Mouse (Mus musculus) lung, adult 18-20 months (tissue): ENCODE measurements around the gene Srsf1.
"Not testable (repeated sequence)": the region's sequence is repeated elsewhere in the genome, so short reads cannot be mapped to it uniquely, and the experiment has no call there.

ENCODE experiments used
- DNase-seq, 2 experiments: peaks; one replicate each; pipeline ENCODE4 v3.0.0; 2022; ENCODE audit warnings: mixed read lengths in 2 of 2

Gene Srsf1

DNA sequence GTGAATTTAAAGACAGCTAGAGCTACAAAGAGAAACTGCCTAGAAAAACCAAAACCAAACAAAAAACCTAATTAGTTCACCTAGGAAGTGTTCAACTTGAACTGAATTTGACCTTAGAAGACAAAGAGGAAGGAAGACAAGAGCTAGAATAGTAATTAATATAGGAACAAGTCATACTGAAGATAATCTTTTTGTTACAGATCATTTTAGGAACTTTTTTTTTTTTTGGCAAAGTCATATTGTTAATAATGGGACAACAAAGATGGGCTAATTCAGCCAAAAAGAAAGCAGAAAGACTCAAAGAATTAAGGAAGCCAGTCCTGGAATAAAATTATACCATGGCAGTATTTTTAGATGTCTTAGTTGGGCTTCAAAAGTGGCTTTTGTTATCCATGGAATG lies 2.9 kb upstream of the Srsf1 start:
- no peak for DNase-seq

DNA sequence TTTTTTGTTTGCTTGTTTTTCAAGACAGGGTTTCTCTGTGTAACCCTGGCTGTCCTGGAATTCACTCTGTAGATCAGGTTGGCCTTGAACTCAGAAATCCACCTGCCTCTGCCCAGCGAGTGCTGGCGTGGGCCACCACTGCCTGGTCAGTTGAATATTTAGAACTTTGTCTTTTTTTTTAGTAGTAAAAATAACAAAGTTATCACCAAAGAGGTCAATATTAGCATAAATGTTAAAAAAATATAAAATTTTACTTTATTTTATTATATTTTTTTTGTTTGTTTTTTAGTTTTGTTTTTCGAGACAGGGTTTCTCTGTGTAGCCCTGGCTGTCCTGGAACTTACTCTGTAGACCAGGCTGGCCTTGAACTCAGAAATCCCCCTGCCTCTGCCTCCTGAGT lies 2.0 kb upstream of the Srsf1 start:
- not testable (repeated sequence) for DNase-seq

DNA sequence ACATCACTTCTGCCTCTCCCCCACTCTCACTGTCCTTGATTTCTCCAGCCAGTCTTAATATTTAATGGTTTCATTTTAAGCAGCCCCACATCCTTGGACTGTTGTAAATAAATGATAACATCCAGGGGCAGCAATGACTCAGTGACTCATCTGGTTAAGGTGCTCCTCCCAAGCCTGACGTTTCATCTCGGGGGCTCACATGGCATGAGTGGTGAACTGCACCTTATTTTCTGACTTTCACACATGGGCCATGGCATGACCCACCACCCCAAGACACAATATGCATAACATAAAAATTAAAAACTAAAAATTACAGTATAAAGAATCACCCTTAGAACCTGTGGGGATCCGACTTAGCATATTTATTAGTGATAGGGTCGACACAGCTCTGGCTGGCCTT lies 1.3 kb upstream of the Srsf1 start:
- no peak for DNase-seq

DNA sequence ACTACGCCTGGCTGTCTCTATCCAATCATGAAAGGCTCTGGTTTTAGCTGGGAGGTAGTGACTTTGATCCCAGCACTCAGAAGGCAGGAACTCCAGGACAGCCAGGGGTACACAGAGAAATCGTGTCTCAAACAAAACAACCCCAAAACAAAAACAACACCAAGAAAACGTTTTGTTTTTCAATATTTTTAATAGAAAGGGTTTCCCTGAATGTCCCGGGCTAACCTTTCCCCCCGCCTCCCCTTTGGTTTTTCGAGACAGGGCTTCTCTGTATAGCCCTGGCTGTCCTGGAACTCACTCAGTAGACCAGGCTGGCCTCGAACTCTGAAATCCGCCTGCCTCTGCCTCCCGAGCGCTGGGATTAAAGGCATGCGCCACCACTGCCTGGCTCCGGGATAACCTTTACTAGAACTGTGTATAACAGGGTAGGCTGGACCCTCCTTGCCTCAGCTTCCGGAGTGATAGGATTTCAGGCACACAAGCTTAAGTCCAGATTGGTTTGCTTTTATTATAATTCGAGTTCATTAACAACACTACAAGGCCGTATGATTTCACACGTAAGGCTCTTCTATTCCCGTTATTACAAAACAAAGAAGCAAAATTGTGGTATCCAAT lies 743 bp upstream of the Srsf1 start:
- no peak for DNase-seq

DNA sequence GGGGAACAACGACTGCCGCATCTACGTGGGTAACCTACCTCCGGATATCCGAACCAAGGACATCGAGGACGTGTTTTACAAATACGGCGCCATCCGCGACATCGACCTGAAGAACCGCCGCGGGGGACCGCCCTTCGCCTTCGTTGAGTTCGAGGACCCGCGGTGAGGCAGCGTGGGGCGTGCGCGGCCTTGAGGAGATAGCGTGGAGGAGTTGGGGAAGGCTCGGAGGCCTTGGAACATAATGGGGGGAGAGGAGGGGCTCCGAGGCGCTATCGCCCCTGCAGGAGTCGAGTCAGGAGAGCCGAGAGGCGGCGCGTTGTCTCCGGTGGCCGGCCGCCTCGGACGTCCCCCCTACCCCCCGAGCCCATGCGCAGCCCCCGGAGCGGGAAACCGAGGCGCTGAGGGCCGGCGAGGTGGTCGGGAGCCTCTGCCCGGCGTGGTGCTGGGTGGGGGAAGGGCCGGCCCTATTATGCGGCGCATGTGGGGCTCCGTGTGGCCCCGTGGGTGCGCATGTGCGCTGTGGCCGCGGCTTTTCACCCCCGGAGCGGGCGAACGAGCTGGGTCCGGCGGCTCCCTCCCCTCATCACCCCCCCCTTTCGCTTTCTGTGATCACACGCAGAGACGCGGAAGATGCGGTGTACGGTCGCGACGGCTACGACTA lies 828 bp downstream of the Srsf1 start:
- DNase-seq, result peak; percentile 66 to 69

DNA sequence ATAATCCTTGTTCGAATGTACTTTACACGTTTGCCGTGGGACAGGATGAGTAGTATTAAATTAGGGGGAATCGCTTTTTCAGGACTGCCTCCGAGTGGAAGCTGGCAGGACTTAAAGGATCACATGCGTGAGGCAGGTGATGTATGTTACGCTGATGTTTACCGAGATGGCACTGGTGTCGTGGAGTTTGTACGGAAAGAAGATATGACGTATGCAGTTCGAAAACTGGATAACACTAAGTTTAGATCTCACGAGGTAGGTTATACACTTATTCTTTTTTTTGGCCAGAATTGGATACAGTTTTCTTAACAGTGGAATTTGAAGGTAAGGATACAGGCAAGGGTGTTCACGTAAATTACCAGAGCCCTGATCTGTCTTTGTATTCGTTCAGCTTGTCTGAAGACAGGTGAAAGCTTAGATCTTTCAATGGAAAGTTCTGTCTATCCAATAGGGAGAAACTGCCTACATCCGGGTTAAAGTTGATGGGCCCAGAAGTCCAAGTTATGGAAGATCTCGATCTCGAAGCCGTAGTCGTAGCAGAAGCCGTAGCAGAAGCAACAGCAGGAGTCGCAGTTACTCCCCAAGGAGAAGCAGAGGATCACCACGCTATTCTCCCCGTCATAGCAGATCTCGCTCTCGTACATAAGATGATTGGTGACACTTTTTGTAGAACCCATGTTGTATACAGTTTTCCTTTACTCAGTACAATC lies 1.9 kb downstream of the Srsf1 start:
- DNase-seq, result no peak

DNA sequence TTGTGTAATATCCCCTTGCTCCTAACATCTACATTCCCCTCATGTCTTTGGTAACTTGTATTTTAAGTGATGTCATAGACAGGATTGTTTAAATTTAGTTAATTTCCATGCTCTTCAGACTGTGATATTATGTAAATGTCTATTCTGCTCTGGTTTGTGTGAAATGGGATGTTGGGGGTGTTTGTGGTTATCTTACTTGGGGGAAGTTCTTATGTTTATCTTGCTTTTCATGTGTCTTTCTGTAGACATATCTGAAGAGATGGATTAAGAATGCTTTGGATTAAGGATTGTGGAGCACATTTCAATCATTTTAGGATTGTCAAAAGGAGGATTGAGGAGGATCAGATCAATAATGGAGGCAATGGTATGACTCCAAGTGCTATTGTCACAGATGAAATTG lies 2.6 kb downstream of the Srsf1 start:
- no peak for DNase-seq

DNA sequence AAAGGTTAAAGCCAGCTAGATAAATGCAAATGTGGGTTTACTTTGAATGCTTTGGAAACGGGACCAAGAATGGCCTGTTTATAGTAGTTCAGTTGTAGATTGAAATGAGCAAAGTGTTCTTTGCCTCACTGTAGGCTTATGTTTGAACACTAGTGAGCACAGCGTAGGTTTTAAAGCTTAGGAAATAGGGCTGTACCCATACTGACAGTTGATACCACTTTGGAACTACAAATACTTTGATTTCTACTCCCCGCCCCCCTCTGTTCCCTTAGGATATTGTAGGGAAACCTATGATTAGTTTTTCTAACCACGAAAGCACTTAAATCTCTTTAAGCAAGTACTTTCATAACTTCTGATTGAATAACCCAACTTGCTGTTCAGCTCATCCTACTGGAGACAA lies 5.5 kb downstream of the Srsf1 start:
- DNase-seq, result no peak

DNA sequence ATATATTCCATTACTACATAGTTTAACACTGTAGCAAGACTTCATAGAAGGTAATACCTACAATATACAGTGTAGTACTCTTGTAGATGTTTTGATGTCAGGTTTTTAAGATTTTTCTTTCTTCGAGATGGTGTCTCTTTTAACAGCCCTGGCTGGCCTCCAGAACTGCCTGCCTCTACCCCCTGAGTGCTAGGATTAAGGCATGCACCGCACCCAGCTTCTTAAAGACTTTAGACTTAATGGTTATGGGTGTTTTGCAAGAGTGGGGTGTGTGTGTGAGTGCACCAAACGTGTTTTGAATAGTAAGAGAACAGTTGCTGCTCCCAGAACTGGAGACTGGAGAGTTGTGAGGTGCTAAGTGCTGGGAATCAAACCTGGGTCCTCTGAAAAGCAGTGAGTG lies 6.6 kb downstream of the Srsf1 start:
- DNase-seq, result no peak

DNA sequence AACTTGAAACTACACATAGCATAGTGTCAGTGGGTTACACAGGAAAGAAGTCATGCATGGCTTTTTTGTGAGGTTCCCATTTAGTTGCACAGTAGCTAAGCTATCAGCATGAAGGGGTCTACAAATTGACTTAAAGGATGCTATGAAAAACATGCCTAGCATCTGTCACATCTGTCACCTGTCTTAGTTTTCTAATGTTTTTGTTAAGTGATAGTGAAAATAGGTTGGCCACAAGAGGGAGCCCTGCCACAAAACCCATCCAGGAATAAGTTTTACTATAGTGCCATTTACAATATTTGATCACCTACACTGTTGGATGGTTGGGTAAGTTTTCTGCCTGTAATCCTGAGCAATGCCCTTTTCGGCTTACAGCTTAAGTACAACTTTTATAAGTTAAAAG lies 7.4 kb downstream of the Srsf1 start:
- DNase-seq, result peak; percentile 17 to 35

DNA sequence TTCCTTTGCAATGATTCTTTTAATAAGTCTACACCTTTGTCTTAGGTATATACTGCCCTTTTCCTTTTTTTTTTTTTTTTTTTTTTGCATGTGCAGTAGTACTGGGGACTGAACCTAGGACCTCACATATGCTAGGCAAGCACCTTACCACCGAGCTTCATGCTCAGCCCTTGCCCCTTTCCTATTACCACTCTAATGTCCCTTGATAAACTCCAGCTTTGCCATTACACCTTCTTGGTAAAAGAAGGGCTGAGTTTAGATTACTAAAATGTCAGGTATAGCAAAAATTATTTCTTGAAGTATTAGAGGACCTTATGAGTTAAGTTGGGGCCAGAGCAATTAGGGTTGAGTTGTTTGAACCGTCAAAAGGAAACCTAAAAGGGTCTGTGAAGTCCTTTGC lies 8.6 kb downstream of the Srsf1 start:
- no peak for DNase-seq

DNA sequence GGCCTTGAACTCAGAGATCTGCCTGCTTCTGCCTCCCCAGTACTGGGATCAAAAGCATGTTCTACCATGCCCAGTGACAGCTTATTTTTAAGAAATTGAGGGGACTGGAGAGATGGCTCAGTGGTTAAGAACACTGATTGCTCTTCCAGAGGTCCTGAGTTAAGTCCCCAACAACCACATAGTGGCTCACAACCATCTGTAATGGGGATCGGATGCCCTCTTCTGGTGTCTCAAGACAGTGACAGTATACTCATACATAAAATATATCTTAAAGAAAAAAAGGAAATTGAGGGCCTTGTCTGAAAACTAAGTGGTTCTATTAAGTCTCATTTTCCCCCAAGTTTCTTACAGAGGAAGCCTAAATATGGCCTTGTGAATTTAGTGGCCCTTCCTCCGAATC lies 10.6 kb downstream of the Srsf1 start:
- DNase-seq, result no peak

DNA sequence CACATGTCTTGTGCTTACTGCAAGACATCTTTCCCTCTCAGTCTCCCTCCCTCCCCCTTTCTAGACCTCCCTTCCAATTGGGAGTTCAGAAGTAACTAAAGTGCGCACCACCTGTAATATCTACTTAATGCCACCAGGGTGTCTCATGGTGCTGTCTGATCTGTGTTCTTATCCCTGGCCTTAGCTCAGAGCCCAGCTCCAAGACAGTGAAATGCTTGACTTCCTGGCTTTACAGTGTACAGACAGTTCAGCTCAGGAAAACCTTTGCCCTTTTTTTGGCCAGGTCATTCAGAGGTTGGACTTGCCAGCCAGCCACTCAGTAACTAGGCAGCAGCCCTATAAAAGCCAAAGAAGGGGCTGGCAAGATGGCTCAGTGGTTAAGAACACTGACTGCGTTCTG lies 12.0 kb downstream of the Srsf1 start:
- peak; percentile 25 to 60 for DNase-seq

DNA sequence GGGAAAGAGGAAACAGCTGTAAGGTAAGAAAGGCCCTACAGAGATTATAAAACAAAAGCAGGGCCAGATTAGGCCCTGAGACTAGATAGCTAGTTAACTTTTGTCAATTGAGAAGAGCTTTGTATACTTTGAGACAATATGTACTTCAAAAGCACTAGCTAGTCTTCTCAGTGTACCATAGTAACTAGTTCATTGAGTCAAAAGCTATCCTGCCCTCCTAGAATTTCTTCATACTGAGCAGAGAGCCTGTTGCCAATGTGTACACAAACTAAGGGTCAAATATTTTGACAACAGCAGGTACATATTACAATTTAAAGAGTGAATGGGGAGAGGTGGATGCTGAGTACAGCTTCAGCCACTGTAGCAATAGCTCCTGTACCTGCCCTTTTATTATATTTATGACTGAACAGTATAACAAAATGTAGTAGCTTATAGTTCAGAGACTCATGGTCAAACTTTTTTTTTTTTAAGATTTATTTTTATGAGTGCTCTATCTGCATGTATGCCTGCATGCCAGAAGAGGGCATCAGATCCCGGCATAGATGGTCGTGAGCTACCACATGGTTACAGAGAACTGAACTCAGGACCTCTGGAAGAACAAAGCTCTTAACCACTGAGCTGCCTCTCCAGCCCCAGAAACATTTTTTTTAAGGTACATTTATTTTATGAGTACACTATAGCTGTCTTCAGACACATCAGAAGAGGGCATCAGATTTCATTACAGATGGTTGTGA lies 14.9 kb downstream of the Srsf1 start:
- DNase-seq, result peak in 1 of 2 experiments; percentile 22

DNA sequence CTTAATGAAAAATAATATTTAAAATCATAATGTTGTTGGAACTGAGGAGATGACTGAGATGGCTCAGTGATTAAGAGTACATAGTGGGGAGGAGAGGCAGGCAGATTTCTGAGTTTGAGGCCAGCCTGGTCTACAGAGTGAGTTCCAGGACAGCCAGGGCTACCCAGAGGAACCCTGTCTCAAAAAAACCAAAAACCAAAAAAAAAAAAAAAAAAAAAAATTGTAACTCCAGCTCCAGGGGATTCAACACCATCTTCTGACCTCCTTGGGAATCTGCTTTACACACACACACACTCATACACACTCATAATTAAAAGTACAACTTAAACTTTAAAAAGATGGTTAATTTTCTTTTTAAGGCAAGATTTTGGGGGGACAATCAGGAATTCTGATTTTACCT lies 18.6 kb downstream of the Srsf1 start:
- DNase-seq, result no peak

DNA sequence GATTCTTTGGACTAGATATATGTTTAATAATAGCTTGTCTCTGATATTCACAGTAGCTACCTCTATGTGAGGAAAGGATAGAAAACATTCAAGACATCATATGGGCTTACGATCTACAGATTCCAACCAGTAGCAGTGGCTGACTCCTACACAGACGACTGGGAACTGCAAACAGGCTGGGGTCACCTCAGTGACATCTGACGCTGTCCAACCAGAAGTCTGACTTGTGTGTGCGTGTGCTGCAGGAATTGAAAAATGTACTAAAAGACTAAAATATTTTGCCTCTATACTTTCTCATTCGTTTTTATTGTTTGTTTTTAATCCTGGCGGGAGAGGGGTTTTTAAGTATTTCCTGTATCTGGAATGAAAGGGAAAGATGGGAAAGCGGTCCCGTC lies 20.0 kb downstream of the Srsf1 start:
- no peak for DNase-seq

DNA sequence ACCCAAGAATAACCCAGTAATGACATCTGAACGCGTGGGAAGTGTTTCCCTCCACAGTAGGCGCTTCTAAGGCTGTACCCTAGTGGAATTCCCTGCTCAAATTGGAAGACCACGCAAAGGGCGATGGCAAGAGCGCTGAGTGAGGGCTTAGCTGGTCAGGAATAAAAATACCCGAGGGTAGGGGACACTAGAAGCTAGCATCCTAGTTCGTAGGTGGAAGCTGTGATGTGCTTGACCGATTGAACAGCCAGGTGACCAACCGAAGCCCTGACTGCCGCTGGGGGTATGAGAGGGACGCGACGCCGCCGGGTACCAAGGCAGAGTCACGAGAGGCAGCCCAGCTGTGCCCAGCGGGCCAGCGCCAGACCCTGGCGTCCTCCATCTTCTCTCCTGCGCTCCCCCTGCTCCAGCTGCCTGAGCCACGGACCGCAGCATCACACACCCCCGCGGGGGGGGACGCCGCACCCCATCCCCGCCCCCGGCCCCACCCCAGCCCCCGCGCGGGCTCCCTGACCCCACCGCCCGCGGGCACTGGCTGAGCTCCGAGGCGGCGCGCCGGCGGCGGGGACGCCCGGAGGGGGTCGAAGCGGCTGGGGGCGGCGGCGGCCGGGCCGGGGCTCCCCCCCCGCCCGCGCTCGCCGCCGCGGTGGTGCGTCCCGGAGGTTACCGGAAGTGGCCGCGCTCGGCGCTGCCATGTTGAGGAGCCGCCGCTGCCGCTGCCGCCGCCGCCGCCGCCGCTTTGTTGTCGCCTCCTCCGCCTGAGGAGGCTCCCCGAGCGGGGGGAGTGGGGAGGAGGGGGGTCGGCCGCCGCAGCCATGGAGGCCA lies 20.6 kb downstream of the Srsf1 start, which contains the start of gene Vezf1:
Gene Vezf1 (plus strand): TSS at position 694 of the 825 bp plus-strand sequence.
- peak; percentile 69 to 73 for DNase-seq

DNA sequence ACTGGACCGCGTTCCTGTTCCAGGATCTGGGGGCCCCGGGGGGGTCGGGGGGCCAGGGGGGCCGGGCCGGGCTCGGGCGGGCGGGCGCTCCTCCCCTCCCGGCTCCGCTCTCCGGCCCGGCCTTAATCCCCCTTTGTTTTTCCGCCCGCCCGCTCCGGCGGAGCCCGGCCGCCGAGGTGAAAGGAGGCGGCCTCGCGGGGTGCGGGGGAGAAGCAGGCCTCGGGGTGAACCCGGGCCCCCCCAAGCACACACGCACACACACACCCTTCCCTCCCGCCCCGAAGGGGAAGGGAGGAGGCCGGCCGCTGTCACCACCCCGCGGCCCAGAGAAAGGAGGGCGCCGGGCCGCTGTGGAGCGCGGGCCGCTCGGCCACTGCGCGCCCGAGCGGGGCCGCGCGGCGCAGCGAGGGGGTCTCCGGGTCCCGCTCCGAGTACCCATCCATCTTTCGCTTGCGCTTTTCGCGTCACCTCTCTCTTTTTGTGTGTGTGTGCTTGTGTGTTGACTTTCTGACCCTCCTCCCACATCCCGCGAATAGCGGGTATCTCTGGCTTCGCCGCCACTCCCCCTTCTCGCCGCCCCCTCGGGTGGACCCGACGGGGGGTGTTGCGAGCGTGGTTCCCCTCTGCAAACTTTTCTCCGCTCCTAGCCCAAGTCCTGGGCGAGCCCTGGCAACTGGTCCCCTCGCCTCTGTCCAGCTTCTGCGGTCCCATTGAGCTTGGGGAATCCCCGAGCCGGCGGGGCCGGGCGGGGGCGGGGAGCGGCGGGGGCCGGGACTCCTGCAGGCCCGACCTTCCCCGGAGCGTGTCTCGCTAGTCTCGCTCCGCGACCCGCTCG lies 21.5 kb downstream of the Srsf1 start:
- peak; percentile 78 to 83 for DNase-seq

DNA sequence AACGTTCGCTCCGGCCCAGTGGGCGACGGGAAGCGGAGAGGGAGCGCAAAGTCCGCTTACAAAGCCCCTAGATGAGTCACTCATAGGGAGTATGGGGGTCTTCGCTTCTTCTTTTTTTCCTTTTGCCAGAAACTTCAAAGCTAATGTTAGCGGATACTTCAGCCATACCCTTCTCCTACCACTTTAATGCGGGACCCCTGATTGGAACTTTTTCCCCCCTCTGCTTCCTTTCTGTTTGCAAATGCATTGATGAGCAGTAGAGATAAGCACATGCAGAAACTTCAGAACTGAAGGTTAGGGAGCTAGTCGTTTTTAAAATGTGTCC lies 22.0 kb downstream of the Srsf1 start:
- no peak for DNase-seq

DNA sequence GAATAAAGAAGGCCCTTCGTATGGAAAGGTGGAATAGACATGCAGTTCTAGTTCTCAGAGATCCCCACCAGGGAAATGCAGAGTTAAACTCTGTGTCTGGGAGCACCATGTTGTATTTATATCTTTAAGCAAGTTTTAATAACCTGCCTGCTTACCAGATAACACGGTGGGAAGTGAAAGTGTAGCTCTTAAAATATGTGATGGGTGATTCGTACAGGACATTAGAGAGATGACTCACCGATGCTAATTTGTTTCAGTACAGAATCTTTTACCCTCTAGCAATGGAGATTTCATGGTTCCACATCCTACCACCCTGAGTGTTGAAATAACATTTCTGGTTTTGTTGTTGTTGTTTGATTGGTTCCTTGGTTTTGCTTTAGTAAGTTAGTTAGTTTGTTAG lies 23.2 kb downstream of the Srsf1 start:
- DNase-seq, result no peak

DNA sequence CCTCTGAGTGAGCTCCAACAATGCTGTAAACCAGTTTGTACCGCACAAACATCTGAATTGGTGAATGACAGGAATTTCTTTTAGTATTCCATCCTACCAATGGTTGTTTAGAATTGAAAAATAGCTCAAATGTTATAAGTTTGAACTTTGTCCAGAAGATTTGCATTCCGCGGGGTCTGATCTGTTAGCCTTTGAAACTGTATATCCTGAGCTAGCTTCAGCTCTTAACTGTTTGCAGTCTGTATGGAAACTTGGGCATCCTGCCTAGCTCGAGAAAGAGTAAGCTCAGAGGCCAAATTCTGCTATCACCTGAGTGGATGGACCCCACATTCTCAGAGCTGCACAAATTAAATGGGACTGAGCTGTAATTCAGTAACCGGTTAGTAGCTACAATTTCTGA lies 23.9 kb downstream of the Srsf1 start:
- DNase-seq, result no peak

DNA sequence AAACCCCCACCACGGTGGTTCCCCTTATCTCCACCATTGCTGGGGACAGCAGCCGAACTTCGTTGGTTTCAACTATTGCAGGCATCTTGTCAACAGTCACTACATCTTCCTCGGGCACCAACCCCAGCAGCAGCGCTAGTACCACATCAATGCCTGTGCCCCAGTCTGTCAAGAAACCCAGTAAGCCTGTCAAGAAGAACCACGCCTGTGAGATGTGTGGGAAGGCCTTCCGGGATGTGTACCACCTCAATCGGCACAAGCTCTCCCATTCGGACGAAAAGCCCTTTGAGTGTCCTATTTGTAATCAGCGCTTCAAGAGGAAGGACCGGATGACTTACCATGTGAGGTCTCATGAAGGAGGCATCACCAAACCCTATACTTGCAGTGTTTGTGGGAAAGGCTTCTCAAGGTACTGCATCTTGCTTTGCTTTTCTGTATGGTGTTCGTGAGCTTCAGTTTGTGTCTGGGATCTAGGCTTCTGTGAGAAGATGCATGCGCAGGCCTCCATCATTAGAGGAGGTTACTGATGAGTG lies 26.2 kb downstream of the Srsf1 start:
- no peak for DNase-seq
